Mouse (Mus musculus) mouse trophoblast stem cell (cell line): ENCODE measurements around the gene Dmrta1.
"Not testable (repeated sequence)": the region's sequence is repeated elsewhere in the genome, so short reads cannot be mapped to it uniquely, and the experiment has no call there.

Source experiments
- in situ Hi-C, 2 experiments: fragments of 300-500 bp; cut with MseI, MboI; formaldehyde crosslinking; loops; 2 replicates in 1 of 2; 3 replicates in 1 of 2; pipeline ENCODE4 v1.15.1; 2025

The Dmrta1 gene

DNA sequence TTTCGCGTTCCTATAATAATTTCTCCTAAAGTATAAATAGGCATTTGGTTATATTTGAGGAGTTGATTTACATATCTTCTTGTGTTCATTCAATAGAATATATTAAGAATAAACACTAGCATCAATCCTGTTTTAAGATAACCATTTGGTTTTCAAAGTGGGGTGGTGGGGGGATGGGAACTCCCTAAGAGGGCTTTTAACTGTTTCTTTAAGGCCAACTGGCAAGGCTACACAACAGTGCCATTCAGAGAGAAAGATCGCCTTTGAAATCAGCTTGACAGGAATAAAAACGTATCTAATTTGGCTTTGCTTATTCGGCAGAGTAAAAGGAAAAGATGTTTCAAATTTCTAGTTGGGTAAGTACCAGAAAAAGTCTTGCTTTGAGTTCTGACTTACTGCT, at the start of gene Dmrta1:
Gene Dmrta1 (plus strand): TSS at position 242 of the 400 bp plus-strand sequence.
- in situ Hi-C loops, result no loop called here

DNA sequence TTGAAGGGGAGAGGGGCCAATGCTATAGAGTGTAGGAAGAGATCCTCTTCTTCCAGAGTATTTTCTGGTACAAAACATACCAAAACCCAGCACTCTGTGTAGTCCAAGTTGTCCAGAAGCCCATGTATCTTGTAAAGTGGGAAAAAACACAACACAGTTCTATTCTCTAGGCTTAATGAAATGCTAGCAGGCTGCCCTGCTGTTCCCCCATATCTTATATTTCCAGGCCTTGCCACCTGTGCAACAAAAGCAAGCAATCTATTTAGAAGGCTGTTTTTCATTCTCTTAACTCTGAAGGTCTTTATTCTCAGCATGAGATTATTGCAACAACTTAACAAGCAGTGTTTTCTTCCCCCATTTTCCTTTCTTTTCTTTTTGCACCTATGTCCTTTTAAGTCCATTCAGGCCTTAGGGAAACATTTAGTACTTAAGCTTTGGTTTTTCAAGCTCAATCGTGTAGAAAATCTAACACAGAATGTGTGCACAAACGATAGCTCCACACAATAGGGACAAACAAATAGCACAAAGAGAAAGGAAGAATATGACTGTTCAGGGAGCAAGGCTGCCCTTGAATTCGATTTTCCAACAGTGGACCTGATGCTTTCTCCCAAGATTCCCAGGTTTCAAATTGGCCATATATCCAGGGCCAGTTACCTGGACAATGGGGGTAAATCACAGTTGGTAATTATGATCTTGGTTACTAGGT, 48.7 kb upstream of the Dmrta1 start:
- in situ Hi-C loops, result no loop called here

- in situ Hi-C loops, result no loop called here
Observed at GRCm38 (mm10) chr4:89631560-89631959, 47.7 kb upstream of the Dmrta1 start.

- in situ Hi-C loops, result no loop called here
Observed at GRCm38 (mm10) chr4:89638651-89639050, 40.6 kb upstream of the Dmrta1 start.

- in situ Hi-C loops, result no loop called here
Observed at GRCm38 (mm10) chr4:89644235-89645115, 34.8 kb upstream of the Dmrta1 start.

- in situ Hi-C loops, result no loop called here
Observed at GRCm38 (mm10) chr4:89650352-89651311, 28.6 kb upstream of the Dmrta1 start.

- in situ Hi-C loops, result no loop called here
Observed at GRCm38 (mm10) chr4:89651312-89651686, 27.9 kb upstream of the Dmrta1 start.

- in situ Hi-C loops, result no loop called here
Observed at GRCm38 (mm10) chr4:89651779-89652178, 27.5 kb upstream of the Dmrta1 start.

- in situ Hi-C loops, result no loop called here
Observed at GRCm38 (mm10) chr4:89663406-89663805, 15.8 kb upstream of the Dmrta1 start.

DNA sequence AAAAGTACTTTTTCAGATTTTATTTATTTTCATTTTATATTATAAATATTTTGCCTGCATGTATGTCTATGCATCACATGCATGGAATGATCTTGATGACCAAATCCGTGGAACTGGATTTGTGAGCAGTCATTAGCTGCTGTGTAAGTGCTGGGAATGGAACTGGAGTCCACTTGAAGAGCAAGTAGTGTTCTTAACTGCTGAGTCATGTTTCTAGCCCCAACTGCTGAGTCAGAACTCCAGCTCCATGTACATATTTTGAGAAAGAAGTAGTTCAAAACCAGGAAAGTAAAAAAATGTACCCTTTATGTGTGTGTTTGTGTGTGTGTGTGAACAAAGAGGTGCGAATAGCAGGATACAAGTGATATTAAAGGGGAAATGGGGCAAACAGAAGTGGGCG, 4.5 kb upstream of the Dmrta1 start:
- in situ Hi-C loops, result no loop called here

GRCm38 (mm10) chr4:89677903-89678302, 1.3 kb upstream of the Dmrta1 start:
- in situ Hi-C loops, result no loop called here

GRCm38 (mm10) chr4:89678713-89679112, 523 bp upstream of the Dmrta1 start:
- in situ Hi-C loops, result no loop called here

- in situ Hi-C loops, result no loop called here
Observed at GRCm38 (mm10) chr4:89687961-89688803, 8.9 kb downstream of the Dmrta1 start.

- in situ Hi-C loops, result no loop called here
Observed at GRCm38 (mm10) chr4:89688804-89689497, 9.7 kb downstream of the Dmrta1 start.

DNA sequence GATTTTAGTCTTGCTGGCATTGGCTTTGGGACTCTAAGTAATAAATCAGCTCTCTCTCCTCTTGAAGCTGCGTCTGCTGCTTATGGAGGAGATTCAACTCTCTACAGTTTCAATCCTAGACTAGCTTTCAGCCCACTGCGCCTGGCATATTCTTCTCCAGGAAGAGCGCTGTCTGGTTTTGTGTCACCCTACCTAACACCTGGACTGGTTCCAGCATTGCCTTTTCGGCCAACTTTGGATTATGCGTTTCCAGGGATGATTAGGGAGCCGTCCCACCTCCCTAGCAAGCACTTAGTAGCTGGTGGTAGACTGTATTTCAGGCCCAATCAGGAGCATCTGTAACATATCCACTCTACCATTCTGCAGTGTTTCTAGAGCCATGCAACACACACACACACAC, 12.7 kb downstream of the Dmrta1 start:
- in situ Hi-C loops, result loop anchor here (5.0 kb wide), 1 partner anchor 160 kb away; no protein-coding TSS in a partner anchor

DNA sequence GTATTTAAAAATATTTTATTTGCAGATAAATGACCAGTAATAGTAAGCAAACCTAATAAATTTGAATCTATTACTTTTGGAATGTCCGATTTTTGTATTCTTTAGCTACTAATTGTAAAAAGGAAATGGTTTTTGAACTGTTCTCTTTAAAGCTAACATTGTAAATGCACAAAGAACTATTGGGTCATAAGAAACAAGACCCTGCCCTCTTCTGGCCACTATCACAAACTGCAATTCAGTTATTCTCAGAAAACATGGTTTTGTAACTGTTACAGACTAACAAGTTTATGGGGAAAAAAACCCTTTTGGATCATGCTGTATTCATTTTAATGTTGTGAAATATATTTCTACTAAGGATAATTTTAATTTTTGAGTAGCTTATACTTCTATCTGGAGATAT, 13.5 kb downstream of the Dmrta1 start:
- in situ Hi-C loops, result loop anchor here (5.0 kb wide), 1 partner anchor 160 kb away; no protein-coding TSS in a partner anchor

DNA sequence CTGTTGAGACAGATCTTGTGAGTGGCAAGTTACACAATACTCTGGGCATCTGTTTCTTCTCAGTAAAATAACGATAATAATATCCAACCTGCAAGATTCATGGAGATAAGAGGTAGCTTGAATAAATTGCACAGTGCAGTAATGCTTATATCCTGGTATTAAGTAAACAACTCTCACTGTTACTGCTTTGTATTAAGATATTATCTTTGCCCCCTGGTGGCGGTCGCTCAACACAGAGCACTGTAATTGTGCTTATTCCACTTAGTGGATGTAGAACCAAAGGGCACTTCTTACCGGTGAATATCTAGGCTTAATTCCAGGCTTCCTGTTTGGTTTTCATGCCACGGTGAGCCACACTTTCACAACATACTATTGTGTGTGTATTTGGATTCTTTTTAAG, 16.4 kb downstream of the Dmrta1 start:
- in situ Hi-C loops, result no loop called here

GRCm38 (mm10) chr4:89697951-89698350, 18.7 kb downstream of the Dmrta1 start:
- in situ Hi-C loops, result no loop called here

GRCm38 (mm10) chr4:89723526-89724190, 44.4 kb downstream of the Dmrta1 start:
- in situ Hi-C loops, result not testable (repeated sequence)
